Mouse (Mus musculus): ENCODE results near the gene Ica1.

DNA sequence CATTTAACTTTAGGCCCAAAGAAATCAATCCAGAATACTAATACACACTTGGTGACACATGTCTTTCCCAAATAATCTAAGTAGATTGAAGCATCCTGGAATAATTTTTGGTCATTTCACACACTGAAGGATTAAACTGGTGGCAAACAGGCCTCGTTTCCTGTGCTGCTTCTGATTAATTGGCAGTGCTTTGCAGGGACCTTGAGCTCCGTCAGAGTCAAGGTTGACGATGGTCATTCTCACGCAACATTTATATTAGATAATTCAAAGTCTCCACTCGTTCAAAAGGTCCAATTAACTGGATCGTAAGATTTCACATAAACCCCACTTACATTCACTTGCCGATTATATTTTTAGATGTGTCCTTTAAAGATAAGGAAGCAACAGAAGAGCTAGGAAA, 33.4 kb downstream of the Ica1 start:
- TF ChIP-seq EP300 (IDR thresholded peaks at IDR 0.05; ENCODE audit: insufficient read depth, low read depth, low read length) (no peak), POLR2A (IDR thresholded peaks at IDR 0.05; ENCODE audit: insufficient read depth, low read depth, low read length) (no peak), CTCF (IDR thresholded peaks at IDR 0.05) (no peak)

All from heart, adult 2 months (tissue).